Mouse (Mus musculus): Measurements from ENCODE around the gene Jade1.

GRCm38 (mm10) chr3:41510191-41510590, 45.3 kb upstream of the Jade1 start:
- TF ChIP-seq POLR2A (IDR thresholded peaks at IDR 0.05; ENCODE audit: control insufficient read depth, extremely low read depth, insufficient read depth, low read length, poor library complexity), result no peak
- TF ChIP-seq CTCF (IDR thresholded peaks at IDR 0.05; ENCODE audit: borderline replicate concordance, control insufficient read depth, extremely low read depth, insufficient read depth, low read length, poor library complexity), result no peak
